Mouse (Mus musculus) MEL (cell line): Measurements from ENCODE around the gene Epop. TPM values are rescaled to one million over a fixed set of nuclear protein-coding genes. Genes with fewer than 3 reads are reported as not detected.

Experiments used
- DNase-seq: peaks from one replicate; pipeline ENCODE4 v3.0.0; 2011; ENCODE audit warnings: low read depth, low spot score
- H3K27ac ChIP-seq: 2 replicates; pipeline ENCODE4 v1.5.1; 2012; ENCODE audit warnings: low read depth, mild to moderate bottlenecking, control low read depth, low read length, moderate library complexity; ENCODE audit not compliant: control insufficient read depth
- H3K27me3 ChIP-seq, 2 experiments: fragments of 150-350 bp in 1 of 2; sonication (generic) in 1 of 2; 2 replicates each; pipeline ENCODE4 v1.6.1; 2012; ENCODE audit warnings: low read length in 2 of 2, mild to moderate bottlenecking in 2 of 2, improper control_type of control experiment in 1 of 2, moderate library complexity in 1 of 2; ENCODE audit not compliant: insufficient read depth in 2 of 2, control insufficient read depth in 1 of 2
- H3K36me3 ChIP-seq, 2 experiments: 2 replicates each; pipeline ENCODE4 v1.6.1; 2012 to 2014; ENCODE audit warnings: low read length in 2 of 2, improper control_type of control experiment in 1 of 2, inconsistent platforms in 1 of 2, mild to moderate bottlenecking in 1 of 2; ENCODE audit not compliant: insufficient read depth in 2 of 2, control insufficient read depth in 1 of 2
- H3K4me1 ChIP-seq, 2 experiments: fragments of 150-350 bp in 1 of 2; sonication (generic) in 1 of 2; 2 replicates each; pipeline ENCODE4 v1.6.1; 2012; ENCODE audit warnings: low read length in 2 of 2, improper control_type of control experiment in 1 of 2, mild to moderate bottlenecking in 1 of 2; ENCODE audit not compliant: insufficient read depth in 2 of 2, control insufficient read depth in 1 of 2
- H3K4me3 ChIP-seq, 2 experiments: fragments of 150-350 bp in 1 of 2; sonication (generic) in 1 of 2; 2 replicates each; pipeline ENCODE4 v1.5.1; 2012; ENCODE audit warnings: low read depth in 2 of 2, low read length in 2 of 2, mild to moderate bottlenecking in 2 of 2, moderate library complexity in 2 of 2, control low read depth in 1 of 2, improper control_type of control experiment in 1 of 2; ENCODE audit not compliant: control insufficient read depth in 1 of 2, insufficient read depth in 1 of 2
- H3K79me2 ChIP-seq: 2 replicates; pipeline ENCODE4 v1.6.1; 2012; ENCODE audit warnings: mild to moderate bottlenecking, low read length, moderate library complexity; ENCODE audit not compliant: control insufficient read depth, poor library complexity, insufficient read depth
- H3K9ac ChIP-seq: 2 replicates; pipeline ENCODE4 v1.6.1; 2012; ENCODE audit warnings: low read depth, mild to moderate bottlenecking, control low read depth, low read length, moderate library complexity; ENCODE audit not compliant: control insufficient read depth, poor library complexity, severe bottlenecking
- H3K9me3 ChIP-seq: fragments of 150-350 bp; sonication (generic); replicated peaks from 2 replicates; pipeline ENCODE4 v1.6.1; 2012; ENCODE audit warnings: mild to moderate bottlenecking, low read length, improper control_type of control experiment, moderate library complexity; ENCODE audit not compliant: insufficient read depth
- CHD1 ChIP-seq: IDR thresholded peaks from 2 replicates; pipeline ENCODE4 v1.6.1; 2012; ENCODE audit warnings: low read depth, mild to moderate bottlenecking, inconsistent platforms, low read length, improper control_type of control experiment
- CHD2 ChIP-seq: IDR thresholded peaks from 2 replicates; pipeline ENCODE4 v1.6.1; 2011; ENCODE audit warnings: low read length, improper control_type of control experiment
- CTCF ChIP-seq, 3 experiments: IDR thresholded peaks in 2 of 3; conservative IDR thresholded peaks in 1 of 3; 2 replicates each; pipeline ENCODE4 v1.5.1; 2011 to 2012; ENCODE audit warnings: low read length in 3 of 3, low read depth in 2 of 3, mild to moderate bottlenecking in 2 of 3, improper control_type of control experiment in 1 of 3, inconsistent platforms in 1 of 3, mixed read lengths in 1 of 3, moderate library complexity in 1 of 3; ENCODE audit not compliant: control insufficient read depth in 1 of 3, insufficient read depth in 1 of 3, poor library complexity in 1 of 3, severe bottlenecking in 1 of 3
- ELF1 ChIP-seq: IDR thresholded peaks from 2 replicates; pipeline ENCODE4 v1.6.1; 2014; ENCODE audit warnings: low read depth, mild to moderate bottlenecking, inconsistent platforms, low read length, improper control_type of control experiment, moderate library complexity
- GABPA ChIP-seq: IDR thresholded peaks from 2 replicates; pipeline ENCODE4 v1.6.1; 2012; ENCODE audit warnings: low read depth, mild to moderate bottlenecking, inconsistent platforms, low read length, improper control_type of control experiment, moderate library complexity
- GATA1 ChIP-seq: IDR thresholded peaks from 2 replicates; pipeline ENCODE4 v1.6.1; 2011; ENCODE audit warnings: low read depth, low read length, improper control_type of control experiment
- HCFC1 ChIP-seq: IDR thresholded peaks from 2 replicates; pipeline ENCODE4 v1.6.1; 2012; ENCODE audit warnings: low read depth, mild to moderate bottlenecking, inconsistent platforms, low read length, improper control_type of control experiment, moderate library complexity
- JUND ChIP-seq: IDR thresholded peaks from 2 replicates; pipeline ENCODE4 v1.6.1; 2011; ENCODE audit warnings: low read depth, mild to moderate bottlenecking, improper control_type of control experiment, low read length
- KAT2A ChIP-seq: conservative IDR thresholded peaks from 2 replicates; pipeline ENCODE4 v1.6.1; 2012; ENCODE audit warnings: low read depth, low read length, improper control_type of control experiment, inconsistent platforms
- MAFK ChIP-seq: IDR thresholded peaks from 2 replicates; pipeline ENCODE4 v1.6.1; 2011; ENCODE audit warnings: low read depth, mild to moderate bottlenecking, low read length, improper control_type of control experiment, borderline replicate concordance
- MAX ChIP-seq: IDR thresholded peaks from 2 replicates; pipeline ENCODE4 v1.6.1; 2011; ENCODE audit warnings: low read length, improper control_type of control experiment
- MAZ ChIP-seq: IDR thresholded peaks from 2 replicates; pipeline ENCODE4 v1.6.1; 2012; ENCODE audit warnings: low read depth, mild to moderate bottlenecking, inconsistent platforms, low read length, improper control_type of control experiment
- MXI1 ChIP-seq: IDR thresholded peaks from 2 replicates; pipeline ENCODE4 v1.6.1; 2011; ENCODE audit warnings: mild to moderate bottlenecking, low read depth, low read length, improper control_type of control experiment
- MYB ChIP-seq: IDR thresholded peaks from 2 replicates; pipeline ENCODE4 v1.6.1; 2011; ENCODE audit warnings: mild to moderate bottlenecking, low read depth, low read length, improper control_type of control experiment
- MYC ChIP-seq: IDR thresholded peaks from 2 replicates; pipeline ENCODE4 v1.6.1; 2011; ENCODE audit warnings: low read depth, mild to moderate bottlenecking, low read length, improper control_type of control experiment, moderate library complexity
- NELFE ChIP-seq: IDR thresholded peaks from 2 replicates; pipeline ENCODE4 v1.6.1; 2011; ENCODE audit warnings: low read depth, low read length, improper control_type of control experiment
- NRF1 ChIP-seq: IDR thresholded peaks from 2 replicates; pipeline ENCODE4 v1.6.1; 2014; ENCODE audit warnings: low read depth, mild to moderate bottlenecking, inconsistent platforms, low read length, improper control_type of control experiment, moderate library complexity; ENCODE audit not compliant: poor library complexity, insufficient read depth, severe bottlenecking
- POLR2AphosphoS2 ChIP-seq: IDR thresholded peaks from 2 replicates; pipeline ENCODE4 v1.6.1; 2011; ENCODE audit warnings: low read length, improper control_type of control experiment
- RAD21 ChIP-seq: IDR thresholded peaks from 2 replicates; pipeline ENCODE4 v1.6.1; 2011; ENCODE audit warnings: mild to moderate bottlenecking, low read depth, low read length, improper control_type of control experiment
- RCOR1 ChIP-seq: IDR thresholded peaks from 2 replicates; pipeline ENCODE4 v1.6.1; 2012; ENCODE audit warnings: low read depth, mild to moderate bottlenecking, inconsistent platforms, low read length, improper control_type of control experiment
- SIN3A ChIP-seq: IDR thresholded peaks from 2 replicates; pipeline ENCODE4 v1.6.1; 2012; ENCODE audit warnings: low read length, improper control_type of control experiment, inconsistent platforms
- SMC3 ChIP-seq: IDR thresholded peaks from 2 replicates; pipeline ENCODE4 v1.6.1; 2011; ENCODE audit warnings: low read depth, low read length, improper control_type of control experiment
- USF1 ChIP-seq: IDR thresholded peaks from 2 replicates; pipeline ENCODE4 v1.6.1; 2014; ENCODE audit warnings: low read depth, mild to moderate bottlenecking, inconsistent platforms, low read length, improper control_type of control experiment, moderate library complexity
- ZC3H11A ChIP-seq: IDR thresholded peaks from 2 replicates; pipeline ENCODE4 v1.6.1; 2012; ENCODE audit warnings: low read depth, mild to moderate bottlenecking, inconsistent platforms, low read length, improper control_type of control experiment
- ZMIZ1 ChIP-seq: IDR thresholded peaks from 2 replicates; pipeline ENCODE4 v1.6.1; 2012; ENCODE audit warnings: low read depth, mild to moderate bottlenecking, inconsistent platforms, low read length, improper control_type of control experiment, moderate library complexity
- ZNF384 ChIP-seq: IDR thresholded peaks from 2 replicates; pipeline ENCODE4 v1.6.1; 2012; ENCODE audit warnings: low read depth, mild to moderate bottlenecking, inconsistent platforms, low read length, improper control_type of control experiment
- polyA plus RNA-seq, 2 experiments: library from polyadenylated mRNA; stranded (reverse) in 1 of 2; unstranded in 1 of 2; fragments of >175 nt in 1 of 2; fragments of >200 nt in 1 of 2; gene quantifications; 2 replicates each; pipeline versions ENCODE4 v1.2.1 to v1.2.4; 2012; ENCODE audit warnings: low replicate concordance in 2 of 2, low read depth in 1 of 2; ENCODE audit not compliant: insufficient read length in 2 of 2, insufficient read depth in 1 of 2, missing spikeins in 1 of 2
- total RNA-seq: library from RNA; depleted of rRNA; stranded (reverse); fragments of 300-350 nt; gene quantifications from 2 replicates; pipeline ENCODE4 v1.2.3, GENCODE M21; 2012

Epop gene
- total and polyA plus RNA-seq, 3 experiments, result not detected

GRCm38 (mm10) chr11:97644834-97645233, 15.3 kb upstream of the Epop start:
- Histone ChIP-seq H3K4me3 (no peak overlapping the region), H3K27ac (no peak overlapping the region), H3K79me2 (no peaks in the 10 kb centered on the region), H3K9me3 (no peaks in the 10 kb centered on the region), H3K9ac (no peak overlapping the region), H3K27me3 (no peaks in the 10 kb centered on the region; a peak in 1 of 4 replicates), H3K36me3 (no peaks in the 10 kb centered on the region), H3K4me1 (no peaks in the 10 kb centered on the region)
- no peak for TF ChIP-seq CHD2
- 0 out of 2 replicates have a peak, but pooled peaks have one; percentile 22 for TF ChIP-seq MYC
- no peak for TF ChIP-seq KAT2A
- TF ChIP-seq MAZ, result 0 out of 2 replicates have a peak, but pooled peaks have one; percentile 41
- TF ChIP-seq ZNF384, result no peak
- no peak for TF ChIP-seq NELFE
- 0 out of 2 replicates have a peak, but pooled peaks have one; percentile 18 for TF ChIP-seq ELF1
- no peak for TF ChIP-seq USF1
- TF ChIP-seq CTCF (IDR thresholded peaks at IDR 0.05 in 2 of 3, conservative IDR thresholded peaks at IDR 0.05 in 1 of 3; ENCODE audit: control insufficient read depth in 1 of 3, insufficient read depth in 1 of 3, low read depth in 2 of 3, low read length in 3 of 3, poor library complexity in 1 of 3, severe bottlenecking in 1 of 3), result peak; percentile 86 to 97 (median 96)
- no peak for TF ChIP-seq GABPA
- TF ChIP-seq RCOR1, result no peak
- no peak for TF ChIP-seq CHD1
- no peak for TF ChIP-seq GATA1
- no peak for TF ChIP-seq NRF1
- TF ChIP-seq MYB, result no peak
- TF ChIP-seq MAX, result no peak
- no peak for TF ChIP-seq JUND
- TF ChIP-seq SIN3A, result peak; percentile 61; the same call in 1 of the 2 replicates
- TF ChIP-seq RAD21, result peak; percentile 93
- TF ChIP-seq POLR2AphosphoS2, result no peak
- TF ChIP-seq ZC3H11A, result peak; percentile 93
- TF ChIP-seq MXI1, result no peak
- TF ChIP-seq ZMIZ1, result no peak
- no peak for TF ChIP-seq HCFC1
- peak; percentile 98 for TF ChIP-seq SMC3
- no peak for TF ChIP-seq MAFK
- DNase-seq, result peak; percentile 85
